Mouse (Mus musculus) hindbrain, embryonic 12.5 days (tissue): Measurements from ENCODE around the gene Fgfr3. TPM values are rescaled to one million over a fixed set of nuclear protein-coding genes. Genes with fewer than 3 reads are reported as not detected.

Experiments used
- ATAC-seq: fragments of 200-750 bp; cut with Nextera tagmentation; 2 replicates; pipeline ENCODE4 v1.8.0; 2017; ENCODE audit warnings: moderate TSS enrichment; ENCODE audit not compliant: low FRiP score
- H3K27ac ChIP-seq: fragments of 300-500 bp; sonication (generic); 2 replicates; pipeline ENCODE4 v1.5.1; 2016; ENCODE audit warnings: mild to moderate bottlenecking
- H3K27me3 ChIP-seq: fragments of 300-500 bp; sonication (generic); 2 replicates; pipeline ENCODE4 v1.6.1; 2016; ENCODE audit warnings: mild to moderate bottlenecking
- H3K36me3 ChIP-seq: fragments of 300-500 bp; sonication (generic); 2 replicates; pipeline ENCODE4 v1.6.1; 2016; ENCODE audit warnings: mild to moderate bottlenecking
- H3K4me1 ChIP-seq: fragments of 300-500 bp; sonication (generic); 2 replicates; pipeline ENCODE4 v1.6.1; 2016
- H3K4me2 ChIP-seq: fragments of 300-500 bp; sonication (generic); replicated peaks from 2 replicates; pipeline ENCODE4 v1.6.1; 2016; ENCODE audit warnings: mild to moderate bottlenecking
- H3K4me3 ChIP-seq: fragments of 300-500 bp; sonication (generic); 2 replicates; pipeline ENCODE4 v1.5.1; 2016; ENCODE audit warnings: mild to moderate bottlenecking
- H3K9ac ChIP-seq: fragments of 300-500 bp; sonication (generic); 2 replicates; pipeline ENCODE4 v1.6.1; 2016; ENCODE audit warnings: mild to moderate bottlenecking, moderate library complexity
- H3K9me3 ChIP-seq: fragments of 300-500 bp; sonication (generic); replicated peaks from 2 replicates; pipeline ENCODE4 v1.6.1; 2016; ENCODE audit warnings: mild to moderate bottlenecking
- WGBS: fragments of 180-500 bp; shearing (Covaris S2); methylation state at CpG from one replicate; pipeline ENCODE4 v1.1.7; 2016; 5-methylcytosine and 5-hydroxymethylcytosine counted together
- polyA plus RNA-seq: library from polyadenylated mRNA; unstranded; fragments of >200 nt; fragmentation: Nextera tagmentation; extraction: Ambion mirVana; gene quantifications from 2 replicates; pipeline ENCODE4 v1.2.1, GENCODE M21; 2016

Fgfr3 gene
- polyA plus RNA-seq, 1 experiment from 2014 or later, result 68.4 TPM

DNA sequence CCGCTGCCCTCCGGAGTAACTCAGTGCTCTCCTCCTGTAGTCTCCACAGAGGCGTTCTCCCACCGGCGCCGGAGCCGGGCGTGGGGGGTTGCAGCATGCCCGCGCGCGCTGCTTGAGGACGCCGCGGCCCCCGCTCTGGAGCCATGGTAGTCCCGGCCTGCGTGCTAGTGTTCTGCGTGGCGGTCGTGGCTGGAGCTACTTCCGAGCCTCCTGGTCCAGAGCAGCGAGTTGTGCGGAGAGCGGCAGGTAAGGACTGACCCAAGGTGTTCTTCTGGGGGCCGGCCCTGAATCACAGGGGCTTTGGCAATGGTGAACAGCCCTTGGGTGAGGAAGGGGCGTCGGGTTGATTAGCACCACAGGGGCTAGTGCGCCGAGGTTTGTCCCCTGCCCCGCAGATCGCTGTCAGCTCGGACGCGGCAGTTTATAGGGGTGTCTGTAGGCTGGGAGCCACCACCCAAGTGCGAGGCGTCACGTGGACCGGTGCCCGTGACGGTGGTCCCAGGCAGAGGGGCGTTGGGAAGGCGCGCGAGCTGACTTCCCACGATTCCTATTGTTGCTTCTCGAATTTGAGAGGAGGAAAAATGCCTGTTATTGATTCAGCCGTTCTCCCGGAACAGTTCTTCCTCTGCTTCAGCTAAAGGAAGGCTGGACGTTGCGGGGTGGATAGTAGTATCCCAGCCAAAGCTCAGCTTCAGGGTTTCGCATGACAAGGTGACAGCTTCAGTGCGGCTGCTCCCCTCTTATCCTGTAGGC lies 968 bp downstream of the Fgfr3 start:
- under 1% methylated on average over 53 of the region's 53 CpGs for WGBS

GRCm38 (mm10) chr5:33723019-33723640 lies 1.7 kb downstream of the Fgfr3 start:
- under 1% methylated on average over 60 of the region's 61 CpGs for WGBS
- H3K27me3 ChIP-seq, result peaks cover 45% of the 10 kb centered on the region
- H3K4me2 ChIP-seq, result peak overlapping the region; percentile 98
- peaks cover 6% of the 10 kb centered on the region; the same call in 1 of the 2 replicates for H3K36me3 ChIP-seq
- ATAC-seq, result peak; percentile 39
- no peaks in the 10 kb centered on the region for H3K9me3 ChIP-seq
- peaks cover 73% of the 10 kb centered on the region for H3K4me1 ChIP-seq
- H3K4me3 ChIP-seq, result peak overlapping the region; percentile 71
- H3K27ac ChIP-seq, result peak overlapping the region; percentile 82
- peak overlapping the region; percentile 87 for H3K9ac ChIP-seq

More for the DNA sequence above, 968 bp downstream of the Fgfr3 start:
- peak overlapping the region; percentile 71 for H3K4me3 ChIP-seq
- no peaks in the 10 kb centered on the region for H3K9me3 ChIP-seq
- peaks cover 45% of the 10 kb centered on the region for H3K27me3 ChIP-seq
- peak; percentile 15; the same call in 1 of the 2 replicates for ATAC-seq
- H3K4me1 ChIP-seq, result peaks cover 70% of the 10 kb centered on the region
- H3K4me2 ChIP-seq, result peak overlapping the region; percentile 98
- H3K36me3 ChIP-seq, result no peaks in the 10 kb centered on the region
- peak overlapping the region; percentile 82 for H3K27ac ChIP-seq
- peak overlapping the region; percentile 87 for H3K9ac ChIP-seq

- H3K27ac ChIP-seq, result peak overlapping the region; percentile 82
- peak overlapping the region; percentile 71 for H3K4me3 ChIP-seq
- H3K36me3 ChIP-seq, result peaks cover 13% of the 10 kb centered on the region
- WGBS, result 2% methylated on average over 36 of the region's 36 CpGs
- H3K4me2 ChIP-seq, result peak overlapping the region; percentile 98
- H3K9me3 ChIP-seq, result no peaks in the 10 kb centered on the region
- H3K9ac ChIP-seq, result peak overlapping the region; percentile 87
- H3K4me1 ChIP-seq, result peaks cover 68% of the 10 kb centered on the region
- ATAC-seq, result peak; percentile 70
- H3K27me3 ChIP-seq, result peaks cover 47% of the 10 kb centered on the region
These were observed 2.4 kb downstream of the Fgfr3 start for GRCm38 (mm10) chr5:33723641-33724465.

- WGBS, result 71% methylated on average over 7 of the region's 7 CpGs
- Histone ChIP-seq H3K4me1 (peaks cover 56% of the 10 kb centered on the region), H3K9me3 (no peaks in the 10 kb centered on the region), H3K9ac (peak overlapping the region; percentile 23; the same call in 1 of the 2 replicates), H3K27me3 (peaks cover 33% of the 10 kb centered on the region), H3K4me3 (peak overlapping the region; percentile 71; the same call in 1 of the 2 replicates), H3K4me2 (peak overlapping the region; percentile 98), H3K36me3 (peaks cover 31% of the 10 kb centered on the region), H3K27ac (0 out of 2 replicates have a peak overlapping the region, but pooled peaks have one; percentile 5)
- ATAC-seq, result no peak
These were observed 4.7 kb downstream of the Fgfr3 start for GRCm38 (mm10) chr5:33726081-33726647.

GRCm38 (mm10) chr5:33726891-33727290 lies 5.4 kb downstream of the Fgfr3 start:
- ATAC-seq, result no peak
- H3K27me3 ChIP-seq, result peaks cover 34% of the 10 kb centered on the region
- H3K9ac ChIP-seq, result no peak overlapping the region
- H3K9me3 ChIP-seq, result no peaks in the 10 kb centered on the region
- 68% methylated on average over 1 of the region's 1 CpGs for WGBS
- 0 out of 2 replicates have a peak overlapping the region, but pooled peaks have one; percentile 4 for H3K4me3 ChIP-seq
- peaks cover 39% of the 10 kb centered on the region for H3K36me3 ChIP-seq
- peaks cover 50% of the 10 kb centered on the region for H3K4me1 ChIP-seq
- peak overlapping the region; percentile 24; the same call in 1 of the 2 replicates for H3K4me2 ChIP-seq
- H3K27ac ChIP-seq, result no peak overlapping the region

DNA sequence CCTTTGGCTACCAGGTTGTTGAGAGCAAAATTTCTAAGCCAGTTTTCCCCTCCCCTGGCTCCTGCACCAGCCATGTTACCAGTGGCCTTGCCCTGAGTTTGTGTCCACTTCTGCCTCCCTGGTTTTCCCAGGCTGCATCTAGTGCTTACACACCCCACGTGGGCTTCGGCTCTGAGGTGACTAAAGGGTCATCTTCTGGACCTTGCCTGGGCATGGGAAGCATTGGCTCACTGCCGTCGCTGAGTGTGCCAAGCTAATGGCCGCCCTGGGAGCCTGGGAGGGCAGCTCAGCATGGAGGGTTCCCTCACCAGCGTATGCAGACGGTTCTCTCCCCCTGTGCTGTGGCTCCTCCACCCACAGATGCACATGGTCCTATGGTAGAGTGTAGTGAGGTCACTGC lies 7.4 kb downstream of the Fgfr3 start:
- ATAC-seq, result no peak
- 81% methylated on average over 7 of the region's 7 CpGs for WGBS
- H3K36me3 ChIP-seq, result peaks cover 56% of the 10 kb centered on the region

GRCm38 (mm10) chr5:33730516-33730915 lies 9.0 kb downstream of the Fgfr3 start:
- Histone ChIP-seq H3K4me2 (no peak overlapping the region), H3K4me1 (peaks cover 17% of the 10 kb centered on the region), H3K9me3 (no peaks in the 10 kb centered on the region), H3K4me3 (no peak overlapping the region), H3K27ac (no peak overlapping the region), H3K27me3 (peaks cover 19% of the 10 kb centered on the region), H3K36me3 (peaks cover 72% of the 10 kb centered on the region), H3K9ac (no peak overlapping the region)
- 51% methylated on average over 5 of the region's 5 CpGs for WGBS
- no peak for ATAC-seq

More for the DNA sequence above, 7.4 kb downstream of the Fgfr3 start:
- H3K27ac ChIP-seq, result no peak overlapping the region
- H3K9ac ChIP-seq, result peak overlapping the region; percentile 35; the same call in 1 of the 2 replicates
- H3K4me2 ChIP-seq, result no peak overlapping the region
- H3K27me3 ChIP-seq, result peaks cover 35% of the 10 kb centered on the region
- H3K4me1 ChIP-seq, result peaks cover 32% of the 10 kb centered on the region
- no peaks in the 10 kb centered on the region for H3K9me3 ChIP-seq
- H3K4me3 ChIP-seq, result no peak overlapping the region

GRCm38 (mm10) chr5:33731051-33731450 lies 9.6 kb downstream of the Fgfr3 start:
- no peak overlapping the region for H3K27ac ChIP-seq
- H3K27me3 ChIP-seq, result peaks cover 14% of the 10 kb centered on the region
- H3K4me3 ChIP-seq, result no peak overlapping the region
- H3K4me1 ChIP-seq, result peaks cover 12% of the 10 kb centered on the region
- 54% methylated on average over 21 of the region's 21 CpGs for WGBS
- H3K36me3 ChIP-seq, result peaks cover 75% of the 10 kb centered on the region
- H3K9ac ChIP-seq, result no peak overlapping the region
- no peak overlapping the region for H3K4me2 ChIP-seq
- no peaks in the 10 kb centered on the region for H3K9me3 ChIP-seq
- no peak for ATAC-seq

DNA sequence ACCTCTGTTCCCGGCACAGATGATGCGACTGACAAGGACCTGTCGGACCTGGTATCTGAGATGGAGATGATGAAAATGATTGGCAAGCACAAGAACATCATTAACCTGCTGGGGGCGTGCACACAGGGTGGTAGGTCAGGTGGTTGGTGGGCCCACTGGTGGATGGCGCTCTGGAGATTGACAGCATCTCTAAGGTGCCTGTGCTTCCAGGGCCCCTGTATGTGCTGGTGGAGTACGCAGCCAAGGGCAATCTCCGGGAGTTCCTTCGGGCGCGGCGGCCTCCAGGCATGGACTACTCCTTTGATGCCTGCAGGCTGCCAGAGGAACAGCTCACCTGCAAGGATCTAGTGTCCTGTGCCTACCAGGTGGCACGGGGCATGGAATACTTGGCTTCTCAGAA lies 12.4 kb downstream of the Fgfr3 start:
- Histone ChIP-seq H3K36me3 (peaks cover 69% of the 10 kb centered on the region), H3K4me3 (no peak overlapping the region), H3K4me2 (no peak overlapping the region), H3K9me3 (no peaks in the 10 kb centered on the region), H3K27me3 (peaks cover 8% of the 10 kb centered on the region; the same call in 1 of the 2 replicates), H3K9ac (no peak overlapping the region; the same call in 1 of the 2 replicates), H3K4me1 (no peaks in the 10 kb centered on the region), H3K27ac (no peak overlapping the region)
- ATAC-seq, result no peak
- 95% methylated on average over 12 of the region's 12 CpGs for WGBS

DNA sequence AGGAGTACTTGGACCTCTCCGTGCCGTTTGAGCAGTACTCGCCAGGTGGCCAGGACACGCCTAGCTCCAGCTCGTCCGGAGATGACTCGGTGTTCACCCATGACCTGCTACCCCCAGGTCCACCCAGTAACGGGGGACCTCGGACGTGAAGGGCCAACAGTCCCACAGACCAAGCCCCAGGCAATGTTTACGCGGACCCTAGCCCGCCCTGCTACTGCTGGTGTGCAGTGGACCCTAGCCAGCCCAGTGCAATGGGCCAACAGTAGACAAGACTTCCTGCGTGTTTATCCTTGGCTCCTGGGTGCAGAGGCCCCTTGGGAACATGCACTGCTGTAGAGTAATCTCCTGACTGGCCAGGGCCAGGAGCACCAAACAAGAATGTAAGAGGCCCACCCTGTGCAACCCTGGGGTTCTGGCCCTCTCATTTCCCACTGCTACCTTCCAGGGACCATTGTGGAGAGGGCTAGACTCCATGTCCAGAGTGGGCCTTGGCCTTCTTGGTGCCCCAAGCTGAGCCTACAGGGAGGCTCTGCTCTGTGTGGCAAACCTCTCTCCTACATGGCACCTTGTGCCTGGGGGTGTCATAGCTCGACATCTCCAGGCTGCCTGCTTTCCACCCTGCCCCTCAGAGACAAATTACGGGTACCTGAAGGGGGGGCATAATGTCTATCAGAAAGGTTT lies 14.1 kb downstream of the Fgfr3 start:
- Histone ChIP-seq H3K27ac (no peak overlapping the region), H3K4me3 (no peak overlapping the region), H3K36me3 (peaks cover 58% of the 10 kb centered on the region), H3K4me2 (no peak overlapping the region), H3K9me3 (no peaks in the 10 kb centered on the region), H3K9ac (no peak overlapping the region), H3K4me1 (no peaks in the 10 kb centered on the region), H3K27me3 (0 out of 2 replicates have a peak, but pooled peaks cover 2% of the 10 kb centered on the region)
- ATAC-seq, result no peak
- WGBS, result 90% methylated on average over 16 of the region's 16 CpGs

GRCm38 (mm10) chr5:33736230-33736629 lies 14.8 kb downstream of the Fgfr3 start:
- Histone ChIP-seq H3K27ac (no peak overlapping the region), H3K9me3 (no peaks in the 10 kb centered on the region), H3K4me3 (no peak overlapping the region), H3K36me3 (peaks cover 60% of the 10 kb centered on the region), H3K9ac (no peak overlapping the region), H3K4me1 (no peaks in the 10 kb centered on the region), H3K27me3 (0 out of 2 replicates have a peak, but pooled peaks cover 2% of the 10 kb centered on the region), H3K4me2 (no peak overlapping the region)
- no peak for ATAC-seq
- WGBS, result 74% methylated on average over 9 of the region's 9 CpGs
